In the genomic region with DNA sequence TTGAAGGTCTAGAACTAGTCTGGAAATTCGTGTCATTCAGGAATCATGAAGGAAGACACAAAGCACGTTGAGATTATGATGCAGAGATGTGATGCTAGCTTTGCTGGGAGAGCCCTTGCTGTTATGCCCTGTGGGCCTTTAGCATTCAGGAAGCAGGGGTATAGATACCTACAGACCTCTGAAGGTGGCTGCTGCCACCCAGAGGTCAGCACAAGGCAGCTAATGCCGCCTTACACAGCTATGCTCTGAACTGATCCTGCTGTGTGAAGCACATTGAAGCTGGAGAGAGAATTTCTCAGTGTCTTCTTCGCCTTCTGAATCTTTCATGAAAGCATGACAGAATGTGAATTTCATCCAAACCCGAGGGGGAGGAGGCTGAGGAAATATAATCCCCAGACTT, we compare ENCODE assay signal across 10 mouse cellular contexts. TPM values are rescaled to one million over a fixed set of nuclear protein-coding genes. Genes with fewer than 3 reads are reported as not detected.
DNase-seq lines count a peak whose midpoint lies in the region; ATAC-seq and TF ChIP-seq lines count a peak whose summit lies in the region.
"Had no signal": no experiment of that assay in that cellular context is flagged by ENCODE, and none has a peak within 500 bp of the region (broad histone marks: within the 10 kb centered on the region; RNA-seq: fewer than 3 reads in every experiment).

No protein-coding gene starts in this region.

- H3K27ac ChIP-seq in MEL (ENCODE audit: control insufficient read depth, low read depth, low read length) = no peak overlapping the region
- H3K27ac ChIP-seq: limb, embryonic 15.5 days had no signal

- H3K36me3 ChIP-seq in MEL (ENCODE audit: control insufficient read depth in 1 of 2, insufficient read depth in 2 of 2, low read length in 2 of 2) = no peaks in the 10 kb centered on the region
- H3K36me3 ChIP-seq: limb, embryonic 15.5 days had no signal

- TF ChIP-seq CTCF in MEL (IDR thresholded peaks at IDR 0.05 in 2 of 3, conservative IDR thresholded peaks at IDR 0.05 in 1 of 3; ENCODE audit: control insufficient read depth in 1 of 3, insufficient read depth in 1 of 3, low read depth in 2 of 3, low read length in 3 of 3, poor library complexity in 1 of 3, severe bottlenecking in 1 of 3) = peak in 1 of 3 experiments; percentile 12; a peak in 1 of 6 replicates

- no peak overlapping the region for H3K4me3 ChIP-seq in MEL (ENCODE audit: control insufficient read depth in 1 of 2, insufficient read depth in 1 of 2, low read depth in 2 of 2, low read length in 2 of 2)
- H3K4me3 ChIP-seq: limb, embryonic 15.5 days had no signal

- ATAC-seq in megakaryocyte-erythroid progenitor cell, adult 5-6 weeks (replicated peaks; ENCODE audit: low FRiP score, low TSS enrichment, poor library complexity, severe bottlenecking) = peak; percentile 69; the same call in 1 of the 2 replicates

- H3K27me3 ChIP-seq in MEL (ENCODE audit: control insufficient read depth in 1 of 2, insufficient read depth in 2 of 2, low read length in 2 of 2) = peaks cover 0 to 5% of the 10 kb centered on the region in 2 experiments; a peak in 2 of 4 replicates

- H3K9ac ChIP-seq in MEL (ENCODE audit: control insufficient read depth, low read depth, low read length, poor library complexity, severe bottlenecking) = no peak overlapping the region
- H3K9ac ChIP-seq: limb, embryonic 15.5 days had no signal

- DNase-seq in adrenal gland, adult (ENCODE audit: inconsistent age in 2 of 2, low spot score in 1 of 2) = peak; percentile 6 to 41
- DNase-seq in adrenal gland, adult 18-20 months (ENCODE audit: low spot score in 2 of 2) = no peak
- DNase-seq in layer of hippocampus, adult 9-11 months = peak; percentile 15
- no peak for DNase-seq in layer of hippocampus, adult 9-10 months (ENCODE audit: low spot score)
- no peak for DNase-seq in MEL (ENCODE audit: low read depth, low spot score)
- DNase-seq in embryo, embryonic 11 days = peak; percentile 26
- DNase-seq in spleen, adult 12 weeks (ENCODE audit: low spot score) = no peak

- H3K9me3 ChIP-seq in MEL (replicated peaks; ENCODE audit: insufficient read depth, low read length) = no peaks in the 10 kb centered on the region
- H3K9me3 ChIP-seq: limb, embryonic 15.5 days had no signal

- TF ChIP-seq EP300 in MEL (IDR thresholded peaks at IDR 0.05; ENCODE audit: low read depth in 1 of 2, low read length in 2 of 2) = no peak

- no peaks in the 10 kb centered on the region for H3K79me2 ChIP-seq in MEL (ENCODE audit: control insufficient read depth, insufficient read depth, low read length, poor library complexity)

- no peaks in the 10 kb centered on the region for H3K4me1 ChIP-seq in MEL (ENCODE audit: control insufficient read depth in 1 of 2, insufficient read depth in 2 of 2, low read length in 2 of 2)

- TF ChIP-seq POLR2A in MEL (IDR thresholded peaks at IDR 0.05; ENCODE audit: control insufficient read depth in 1 of 2, insufficient read depth in 1 of 2, low read depth in 1 of 2, low read length in 2 of 2, poor library complexity in 1 of 2) = no peak

- peak; percentile 10 for TF ChIP-seq RAD21 in MEL (IDR thresholded peaks at IDR 0.05; ENCODE audit: low read depth, low read length)

TF ChIP-seq in MEL, 35 proteins besides CTCF, POLR2A, EP300 and RAD21:
- TF ChIP-seq RCOR1 (IDR thresholded peaks at IDR 0.05; ENCODE audit: low read depth, low read length) (no peak), TCF12 (IDR thresholded peaks at IDR 0.05; ENCODE audit: low read depth, low read length) (no peak), USF2 (IDR thresholded peaks at IDR 0.05; ENCODE audit: borderline replicate concordance in 1 of 2, insufficient read depth in 1 of 2, low read depth in 1 of 2, low read length in 2 of 2) (no peak), E2F4 (IDR thresholded peaks at IDR 0.05; ENCODE audit: borderline replicate concordance, low read depth, low read length) (no peak), KAT2A (conservative IDR thresholded peaks at IDR 0.05; ENCODE audit: low read depth, low read length) (no peak), ZNF384 (IDR thresholded peaks at IDR 0.05; ENCODE audit: low read depth, low read length) (no peak), GABPA (IDR thresholded peaks at IDR 0.05; ENCODE audit: low read depth, low read length) (no peak), ZC3H11A (IDR thresholded peaks at IDR 0.05; ENCODE audit: low read depth, low read length) (no peak), SIN3A (IDR thresholded peaks at IDR 0.05; ENCODE audit: low read length) (no peak), USF1 (IDR thresholded peaks at IDR 0.05; ENCODE audit: low read depth, low read length) (no peak), MAZ (IDR thresholded peaks at IDR 0.05; ENCODE audit: low read depth, low read length) (no peak), MYC (IDR thresholded peaks at IDR 0.05; ENCODE audit: low read depth, low read length) (no peak), MEF2A (IDR thresholded peaks at IDR 0.05; ENCODE audit: extremely low read depth, insufficient replicate concordance, low read depth, low read length, poor library complexity, severe bottlenecking) (no peak), MAFK (IDR thresholded peaks at IDR 0.05; ENCODE audit: borderline replicate concordance, low read depth, low read length) (no peak)

RNA-seq across cellular contexts. Expression of gene Syne1, which starts 3.7 kb away (rescaled TPM):
- 10 to 100 TPM; 17.9 to 23.0 TPM for total RNA-seq in adrenal gland, adult 18-20 months (2021)
- 5.3 and 6.6 TPM in 2 replicates for total RNA-seq in MEL (2012; rRNA removed)
- 1 to 10 TPM in 1 of 2 experiments, not detected in 1; 6.8 TPM for polyA plus RNA-seq in MEL (2012; ENCODE audit: insufficient read depth in 1 of 2, insufficient read length in 2 of 2, low read depth in 1 of 2, low replicate concordance in 2 of 2, missing spikeins in 1 of 2)
- 36.5 and 53.0 TPM in 2 replicates for total RNA-seq in megakaryocyte-erythroid progenitor cell, adult 5-6 weeks (2014; fragmentation: Nextera tagmentation)
- 30.1 and 32.7 TPM in 2 replicates for total RNA-seq in megakaryocyte-erythroid progenitor cell, adult 5-6 weeks (2017)

RNA-seq across cellular contexts. Expression of gene Myct1, which starts 38.6 kb away (rescaled TPM):
- total RNA-seq in adrenal gland, adult 18-20 months (2021) = 1 to 10 TPM; 2.9 TPM
- 0.07 TPM in 1 of 2 replicates, not detected in the other for total RNA-seq in MEL (2012; rRNA removed)
- under 1 TPM in 1 of 2 experiments, not detected in 1; 0.24 TPM for polyA plus RNA-seq in MEL (2012; ENCODE audit: insufficient read depth in 1 of 2, insufficient read length in 2 of 2, low read depth in 1 of 2, low replicate concordance in 2 of 2, missing spikeins in 1 of 2)
- total RNA-seq in megakaryocyte-erythroid progenitor cell, adult 5-6 weeks (2014; fragmentation: Nextera tagmentation) = 2.9 and 3.6 TPM in 2 replicates
- 3.0 and 10.1 TPM in 2 replicates for total RNA-seq in megakaryocyte-erythroid progenitor cell, adult 5-6 weeks (2017)
- polyA plus RNA-seq: C2C12 had no signal

Comparison
In these comparisons a context has a peak if more than half of its experiments do, and no peak if none do; other contexts are left out.
1. DNase-seq: peak in adrenal gland, adult (2 of 2), layer of hippocampus, adult 9-11 months (single experiment) and embryo, embryonic 11 days (single experiment); none in adrenal gland, adult 18-20 months (0 of 2), layer of hippocampus, adult 9-10 months (single experiment), MEL (single experiment) and spleen, adult 12 weeks (single experiment).